In genomic region chr3:37643411-37643810, GRCm38 (mm10) we compare ENCODE assay signal across 9 mouse cellular contexts. TPM values are rescaled to one million over a fixed set of nuclear protein-coding genes. Genes with fewer than 3 reads are reported as not detected.
DNase-seq lines count a peak whose midpoint lies in the region; ATAC-seq and TF ChIP-seq lines count a peak whose summit lies in the region.
"Had no signal": no experiment of that assay in that cellular context is flagged by ENCODE, and none has a peak within 500 bp of the region (broad histone marks: within the 10 kb centered on the region; RNA-seq: fewer than 3 reads in every experiment).

No protein-coding gene starts in this region.

- no peak for TF ChIP-seq CTCF in gastrocnemius, adult 2 months (IDR thresholded peaks at IDR 0.05)
- TF ChIP-seq CTCF in lung, postnatal 0 days (IDR thresholded peaks at IDR 0.05): no peak
- TF ChIP-seq CTCF in intestine, postnatal 0 days (IDR thresholded peaks at IDR 0.05; ENCODE audit: low read depth): no peak

- H3K4me2 ChIP-seq in lung, postnatal 0 days (replicated peaks; ENCODE audit: low read depth, low read length): peak overlapping the region; percentile 78
- H3K4me2 ChIP-seq in intestine, postnatal 0 days (replicated peaks; ENCODE audit: low read depth): peak overlapping the region; percentile 76
- H3K4me2 ChIP-seq in stomach, embryonic 15.5 days: peak overlapping the region; percentile 72

- DNase-seq in gastrocnemius, adult 2 months: no peak
- no peak for DNase-seq in gastrocnemius, postnatal 25 days
- peak; percentile 12 for DNase-seq in lung, postnatal 0 days (ENCODE audit: low spot score)
- DNase-seq in lung, postnatal 14 days: no peak
- DNase-seq in left cerebral cortex, adult 8-10 months (ENCODE audit: low spot score in 2 of 2): no peak
- DNase-seq in left cerebral cortex, adult 11 months (ENCODE audit: low spot score): no peak
- DNase-seq: cerebellum, adult 11-12 months had no signal

- no peak overlapping the region; the same call in 1 of the 2 replicates for H3K9ac ChIP-seq in lung, postnatal 0 days (replicated peaks; ENCODE audit: low read depth)
- no peak overlapping the region for H3K9ac ChIP-seq in intestine, postnatal 0 days (ENCODE audit: low read depth, low read length)
- H3K9ac ChIP-seq in stomach, embryonic 15.5 days: no peak overlapping the region

- peak overlapping the region; percentile 84 for H3K4me3 ChIP-seq in gastrocnemius, adult 2 months
- H3K4me3 ChIP-seq in lung, postnatal 0 days (ENCODE audit: low read depth, low read length): peak overlapping the region; percentile 90
- no peak overlapping the region for H3K4me3 ChIP-seq in intestine, postnatal 0 days (ENCODE audit: low read depth, low read length)
- H3K4me3 ChIP-seq in stomach, embryonic 15.5 days (replicated peaks): 0 out of 2 replicates have a peak overlapping the region, but pooled peaks have one; percentile 90

- H3K9me3 ChIP-seq in lung, postnatal 0 days (ENCODE audit: low read length): no peaks in the 10 kb centered on the region
- H3K9me3 ChIP-seq in intestine, postnatal 0 days (ENCODE audit: control insufficient read depth): no peaks in the 10 kb centered on the region
- no peaks in the 10 kb centered on the region for H3K9me3 ChIP-seq in stomach, embryonic 15.5 days

- H3K27me3 ChIP-seq in lung, postnatal 0 days (replicated peaks; ENCODE audit: insufficient read depth, low read length): no peaks in the 10 kb centered on the region
- H3K27me3 ChIP-seq in intestine, postnatal 0 days (replicated peaks; ENCODE audit: control insufficient read depth, insufficient read depth, low read length): no peaks in the 10 kb centered on the region
- no peaks in the 10 kb centered on the region for H3K27me3 ChIP-seq in stomach, embryonic 15.5 days (replicated peaks)

- no peak for TF ChIP-seq EP300 in lung, postnatal 0 days (IDR thresholded peaks at IDR 0.05)

- H3K4me1 ChIP-seq in lung, postnatal 0 days (ENCODE audit: insufficient read depth, low read depth, low read length): peaks cover 10% of the 10 kb centered on the region; the same call in 1 of the 2 replicates
- no peaks in the 10 kb centered on the region; the same call in 1 of the 2 replicates for H3K4me1 ChIP-seq in intestine, postnatal 0 days (replicated peaks; ENCODE audit: control insufficient read depth, insufficient read depth, low read length)
- H3K4me1 ChIP-seq in stomach, embryonic 15.5 days: peaks cover 27% of the 10 kb centered on the region

- no peak for ATAC-seq in lung, postnatal 0 days
- ATAC-seq in intestine, postnatal 0 days: no peak
- no peak for ATAC-seq in stomach, embryonic 15.5 days (ENCODE audit: insufficient read depth, low FRiP score, low read depth)

- WGBS in lung, postnatal 0 days: 59% methylated on average over 13 of the region's 13 CpGs
- WGBS in intestine, postnatal 0 days: 85% methylated on average over 13 of the region's 13 CpGs
- WGBS in stomach, embryonic 15.5 days: 73% methylated on average over 13 of the region's 13 CpGs

- H3K36me3 ChIP-seq in lung, postnatal 0 days (ENCODE audit: insufficient read depth, low read length): peaks cover 19% of the 10 kb centered on the region
- peaks cover 32% of the 10 kb centered on the region for H3K36me3 ChIP-seq in intestine, postnatal 0 days (ENCODE audit: control insufficient read depth, insufficient read depth)
- peaks cover 26% of the 10 kb centered on the region for H3K36me3 ChIP-seq in stomach, embryonic 15.5 days

- intact Hi-C loops in gastrocnemius, adult 2 months (cut with DNase I): loop anchor here (2.0 to 5.0 kb wide), 4 partner anchors 124 to 559 kb away; no protein-coding TSS in a partner anchor

- H3K27ac ChIP-seq in gastrocnemius, adult 2 months: peak overlapping the region; percentile 92
- peak overlapping the region; percentile 93 for H3K27ac ChIP-seq in lung, postnatal 0 days (ENCODE audit: low read length)
- H3K27ac ChIP-seq in intestine, postnatal 0 days (ENCODE audit: low read depth, low read length): peak overlapping the region; percentile 23; the same call in 1 of the 2 replicates
- H3K27ac ChIP-seq in stomach, embryonic 15.5 days: 0 out of 2 replicates have a peak overlapping the region, but pooled peaks have one; percentile 72

RNA-seq across cellular contexts. Expression of gene Spry1, which starts 3.7 kb away (rescaled TPM):
- 10 to 100 TPM; 12.3 to 21.8 TPM for total RNA-seq in gastrocnemius, adult 2 months (2021)
- 10 to 100 TPM; 18.8 to 21.5 TPM for total RNA-seq in gastrocnemius, postnatal 25 days (2021)
- 23.3 and 24.7 TPM in 2 replicates for polyA plus RNA-seq in lung, postnatal 0 days (2015; fragmentation: Nextera tagmentation; extraction: Ambion mirVana)
- 7.9 and 9.2 TPM in 2 replicates for polyA plus RNA-seq in intestine, postnatal 0 days (2015; fragmentation: Nextera tagmentation; extraction: Ambion mirVana)
- polyA plus RNA-seq in stomach, embryonic 15.5 days (2015; fragmentation: Nextera tagmentation; extraction: Ambion mirVana): 13.6 and 15.2 TPM in 2 replicates
- 10 to 100 TPM in 1 of 4 experiments, 1 to 10 TPM in 3; 7.8 to 10.6 (median 8.8) TPM for total RNA-seq in left cerebral cortex, adult 8-10 months (2022)

Comparison
In these comparisons a context has a peak if more than half of its experiments do, and no peak if none do; other contexts are left out.
1. H3K27ac ChIP-seq: peak in every context shown above with its lines; median percentile 93 in lung, postnatal 0 days; 92 in gastrocnemius, adult 2 months; 72 in stomach, embryonic 15.5 days; 23 in intestine, postnatal 0 days.